Mouse (Mus musculus): ENCODE measurements at regions not wholly inside any gene's neighbourhood (a gene's known extent, or its start where the extent isn't known, plus 50 kb on each side); places are given as distances from the start of the nearest gene placed in this dataset.

DNA sequence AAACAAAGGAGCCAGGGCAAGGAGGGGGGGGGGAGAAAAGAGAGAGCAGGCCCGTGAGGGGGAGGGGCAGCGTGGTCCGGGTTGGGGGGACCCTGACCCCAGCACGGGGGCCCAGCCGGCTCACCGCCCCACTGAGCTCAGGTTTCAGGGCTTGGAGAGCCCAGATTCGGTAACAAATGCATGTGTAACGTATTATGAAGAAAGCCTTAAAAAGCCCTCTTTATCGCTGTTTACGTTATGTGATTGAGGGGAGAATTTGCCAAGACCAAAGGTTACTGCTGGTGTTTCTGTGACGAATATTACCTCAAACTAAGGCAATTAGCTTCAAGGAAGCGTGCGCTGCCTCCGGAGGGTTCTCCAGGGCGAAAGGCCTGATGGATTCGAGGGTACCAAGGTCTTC lies 54.2 kb downstream of the Barx1 start:
- no peak for DNase-seq (ENCODE audit: low read depth, low spot score)

DNA sequence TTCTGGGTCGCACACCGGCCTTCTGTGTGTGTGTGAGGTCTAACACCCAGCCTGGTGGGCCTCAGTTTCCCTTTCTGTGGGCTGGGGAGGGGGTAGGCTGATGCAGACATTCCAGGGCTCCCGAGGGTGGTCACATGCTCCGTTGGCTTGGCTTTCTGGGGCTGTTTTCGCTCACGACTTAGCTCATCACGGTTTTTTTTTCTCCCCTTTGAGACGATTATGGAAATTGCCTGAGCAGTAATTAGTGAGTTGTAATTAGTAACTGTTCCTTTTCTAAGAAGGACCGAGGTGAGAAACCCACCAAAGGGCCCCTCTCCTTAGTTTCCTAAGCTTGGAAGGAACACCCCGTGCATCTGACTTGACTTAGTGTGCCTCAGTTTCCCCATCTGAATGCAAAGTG lies 54.7 kb downstream of the Barx1 start:
- no peak for DNase-seq (ENCODE audit: low read depth, low spot score)

DNA sequence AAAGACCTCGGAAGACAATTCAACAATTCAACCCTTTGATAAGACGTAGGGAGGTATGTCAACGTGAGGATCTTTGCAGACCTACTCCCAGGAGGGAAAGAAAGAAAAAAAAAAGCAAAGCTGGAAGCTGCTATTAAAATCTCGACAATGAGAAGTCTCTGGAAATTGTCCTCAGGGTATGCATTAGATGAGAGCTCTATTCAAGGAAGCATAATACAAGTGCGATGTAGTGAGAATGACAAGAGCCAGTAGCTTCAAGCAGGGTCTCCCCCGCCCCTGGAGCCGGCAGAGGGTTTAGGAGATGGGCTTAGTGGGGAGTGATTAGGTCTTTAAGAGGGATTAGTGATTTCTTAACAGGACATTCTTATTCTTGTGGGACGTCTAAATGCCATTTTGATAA lies 60.9 kb downstream of the Barx1 start:
- no peak for DNase-seq (ENCODE audit: low read depth, low spot score)

- DNase-seq (ENCODE audit: low read depth, low spot score): no peak
Observed at GRCm38 (mm10) chr13:48726430-48726829, 63.6 kb downstream of the Barx1 start.

- DNase-seq (ENCODE audit: low read depth, low spot score): no peak
Observed at GRCm38 (mm10) chr13:48731046-48731996, 68.5 kb downstream of the Barx1 start.

DNA sequence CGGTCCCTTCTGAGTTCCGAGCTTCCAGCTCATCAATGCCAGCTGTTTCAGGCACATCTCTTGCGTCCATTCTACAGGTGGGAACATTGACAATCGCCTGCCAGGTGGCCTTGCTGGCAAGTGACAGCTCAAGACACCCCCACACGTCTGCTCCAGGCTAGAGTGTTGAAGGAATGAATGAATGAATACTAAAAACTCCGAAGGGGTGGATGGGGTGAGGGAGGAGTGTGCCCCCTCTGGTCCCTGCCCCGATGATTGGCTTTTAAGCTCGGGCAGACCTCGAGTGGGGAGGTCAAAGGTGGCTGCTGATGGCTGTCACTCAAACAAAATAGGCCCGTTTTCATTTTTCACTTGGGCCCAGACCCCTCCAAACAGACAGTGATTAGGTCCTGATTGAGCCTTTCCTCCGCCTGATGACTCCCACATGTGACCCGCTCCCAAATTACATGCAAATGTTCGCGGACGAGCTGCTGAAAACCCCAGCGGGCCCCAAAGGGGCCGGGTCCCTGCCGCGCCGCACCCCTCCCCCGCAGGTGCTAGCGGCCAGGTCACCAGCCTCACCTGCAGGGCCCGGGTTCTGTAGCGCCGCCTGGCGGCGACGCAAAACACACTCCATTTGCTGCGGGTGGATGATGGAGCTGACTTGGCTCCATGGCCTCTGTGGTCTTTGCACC lies 69.5 kb downstream of the Barx1 start:
- DNase-seq (ENCODE audit: low read depth, low spot score): no peak

DNA sequence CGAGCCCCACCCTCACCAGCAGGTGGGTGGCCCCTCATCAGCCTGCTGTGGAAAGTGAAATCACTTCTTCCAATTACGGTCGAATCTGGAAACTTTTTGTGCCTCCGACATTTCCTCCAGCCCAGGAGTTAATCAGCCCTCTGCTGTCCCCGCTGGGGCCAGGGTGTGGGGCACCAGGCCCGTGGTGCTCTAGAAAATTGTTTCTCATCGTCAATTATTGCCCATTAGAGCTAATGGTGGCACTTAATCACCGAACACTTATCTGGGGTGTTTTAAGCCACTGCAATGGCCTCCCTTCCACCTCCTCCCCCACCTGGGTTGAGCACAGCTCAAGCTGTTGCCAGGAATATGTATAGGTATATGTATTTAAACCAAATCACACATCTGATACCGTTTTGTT lies 72.2 kb downstream of the Barx1 start:
- DNase-seq (ENCODE audit: low read depth, low spot score): no peak

DNA sequence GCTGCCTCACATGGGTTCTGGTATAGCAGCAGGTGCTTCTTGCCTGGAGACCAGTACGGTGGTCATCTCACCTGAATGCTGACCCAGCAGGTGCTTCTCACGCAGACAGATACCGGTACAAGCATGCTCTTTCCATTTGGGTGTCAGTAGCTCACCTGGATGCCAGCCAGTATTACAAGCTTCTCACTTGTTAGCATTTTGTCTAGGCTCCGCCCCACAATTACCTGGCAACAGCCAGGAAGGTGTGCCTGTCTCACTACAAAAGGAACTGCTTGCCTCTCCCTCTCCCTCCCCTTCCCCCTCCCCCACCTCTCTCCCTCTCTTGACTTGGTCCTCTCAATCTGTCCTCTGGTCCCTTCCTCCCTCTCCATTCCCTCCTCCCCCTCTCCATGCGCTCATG lies 82.8 kb downstream of the Barx1 start:
- no peak for DNase-seq (ENCODE audit: low read depth, low spot score)

GRCm38 (mm10) chr13:48746301-48746700 lies 83.5 kb downstream of the Barx1 start:
- DNase-seq (ENCODE audit: low read depth, low spot score): peak; percentile 27
